Mouse (Mus musculus): ENCODE data around the gene Grin3b.

DNA sequence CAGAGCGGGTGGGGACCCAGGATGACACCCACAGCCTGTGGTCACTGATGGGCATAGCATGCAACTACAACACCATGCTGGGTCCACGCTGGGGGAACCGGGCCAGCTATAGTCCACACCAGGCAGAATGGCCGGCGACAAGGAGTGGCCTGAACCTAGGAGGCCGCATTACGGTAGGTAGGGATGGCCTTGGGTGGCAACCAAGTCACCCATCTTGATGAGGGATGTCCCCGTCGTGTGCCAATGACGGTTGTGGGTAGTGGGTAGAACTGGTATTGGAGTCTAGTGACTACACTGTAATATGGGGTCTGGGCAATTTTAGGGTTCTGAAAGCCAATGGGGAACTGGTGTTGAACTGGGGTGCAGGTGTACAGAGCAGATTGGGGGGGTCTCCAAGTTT is 46.4 kb downstream of the Grin3b start:
- no peak for TF ChIP-seq POLR2A (IDR thresholded peaks at IDR 0.05; ENCODE audit: borderline replicate concordance, extremely low read depth, low read depth, low read length)
- no peak for TF ChIP-seq CTCF (IDR thresholded peaks at IDR 0.05; ENCODE audit: insufficient read depth, low read length)
